Mouse (Mus musculus) right cerebral cortex, adult 2 months (tissue): ENCODE data around the gene Zbtb45.

ENCODE experiments used
- DNase-seq, 2 experiments: peaks; one replicate each; pipeline ENCODE4 v3.0.0; 2021 to 2022; ENCODE audit warnings: low spot score in 2 of 2

The Zbtb45 gene

DNA sequence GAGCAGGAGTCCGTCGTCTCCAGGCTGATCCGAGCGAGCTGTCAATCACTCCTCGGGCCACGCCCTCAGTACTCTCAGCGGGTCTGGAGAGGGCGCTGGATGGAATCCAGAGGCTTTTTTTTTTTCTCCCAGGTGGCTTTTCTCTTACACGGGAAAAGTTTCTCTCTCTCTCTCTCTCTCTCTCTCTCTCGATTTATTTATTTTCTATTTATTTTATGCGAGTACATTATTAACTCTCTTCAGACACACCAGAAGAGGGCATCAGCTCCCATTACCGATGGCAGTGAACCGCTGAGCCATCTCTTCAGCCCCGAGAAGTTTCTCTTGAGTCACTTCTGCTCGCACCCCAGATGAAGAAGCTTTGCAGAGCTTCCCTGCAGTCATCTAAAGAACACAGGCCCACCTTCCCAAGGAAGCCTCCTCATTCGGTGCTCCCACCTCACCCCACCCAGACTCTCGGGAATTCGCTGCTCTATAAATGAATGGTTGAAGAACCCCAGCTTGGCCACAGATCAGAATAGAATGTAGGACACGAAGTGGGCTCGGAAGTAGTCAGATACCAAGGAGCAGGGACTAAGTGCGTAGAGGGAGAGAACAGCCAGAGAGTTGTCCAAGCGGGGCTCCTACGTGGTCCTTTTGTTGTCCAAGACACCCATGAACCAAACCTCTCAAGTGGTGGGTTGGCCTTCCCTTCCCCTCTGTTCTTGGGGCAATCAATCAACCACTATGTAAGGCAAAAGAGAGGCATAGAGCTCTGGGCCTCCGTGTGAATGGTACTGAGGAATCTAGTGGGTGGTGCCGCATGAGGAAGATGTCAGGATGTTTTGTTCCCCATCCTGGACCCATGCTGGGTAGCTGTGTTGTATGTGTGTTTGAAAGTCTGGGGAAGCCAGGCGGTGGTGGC lies at the start of gene Zbtb45:
Gene Zbtb45 (minus strand): TSS at position 30 of the 904 bp plus-strand sequence.
- DNase-seq = peak in 1 of 2 experiments; percentile 16

DNA sequence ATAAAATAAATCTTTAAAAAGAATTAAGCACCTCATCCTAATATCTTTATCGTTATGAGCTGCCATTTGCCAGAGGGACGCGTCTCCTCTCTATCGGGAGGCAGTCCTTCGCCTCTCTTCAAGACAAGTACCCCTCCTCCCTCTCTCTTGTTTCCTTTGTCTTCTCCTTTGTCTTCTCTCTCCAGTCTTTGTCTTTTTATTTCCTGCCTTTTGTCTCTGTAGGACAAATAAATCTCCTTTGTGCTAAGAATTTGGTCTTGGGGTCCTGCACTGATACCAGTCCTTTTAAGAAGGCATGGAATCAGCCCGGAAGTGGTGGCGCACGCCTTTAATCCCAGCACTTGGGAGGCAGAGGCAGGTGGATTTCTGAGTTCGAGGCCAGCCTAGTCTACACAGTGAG lies 49.7 kb upstream of the Zbtb45 start:
- DNase-seq = no peak

DNA sequence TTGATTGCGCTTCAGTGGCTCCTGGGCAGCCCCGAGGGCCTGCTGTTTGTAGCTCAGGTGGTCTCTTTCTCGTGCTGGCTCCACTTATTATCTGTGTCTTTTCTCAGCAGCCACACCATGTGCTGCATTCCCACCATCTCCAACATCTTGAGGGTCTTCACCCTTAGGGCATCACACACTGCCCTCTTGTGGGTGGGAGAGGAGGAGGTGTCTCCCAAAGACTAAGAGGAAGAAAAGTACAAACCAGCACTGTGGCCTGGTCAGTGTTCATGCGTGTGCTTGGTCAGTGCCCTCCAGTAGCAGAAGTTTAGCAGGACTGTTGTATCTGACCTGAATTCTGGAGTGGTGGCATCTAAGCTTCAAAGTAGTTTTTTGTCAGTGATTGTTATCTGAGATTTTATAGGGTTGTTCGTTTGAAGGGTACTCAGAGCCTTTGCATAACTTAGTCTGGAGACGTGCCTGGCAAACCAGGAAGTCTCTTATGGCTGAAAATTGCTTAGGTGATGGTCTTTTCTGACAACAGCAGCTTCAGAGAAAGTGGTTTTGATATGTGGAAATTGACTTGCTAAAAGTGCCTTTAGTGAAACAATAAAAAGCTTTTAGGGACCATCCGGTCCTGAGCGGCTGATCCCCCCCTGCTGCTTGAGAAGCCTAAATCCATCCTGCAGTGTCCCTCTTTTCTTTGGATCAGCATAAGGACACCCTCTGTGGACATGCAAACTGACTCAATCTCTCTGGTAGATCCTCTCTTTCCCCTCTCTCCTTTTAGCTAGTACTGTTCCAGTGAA lies 47.3 kb upstream of the Zbtb45 start:
- DNase-seq = no peak

GRCm38 (mm10) chr7:13054287-13055010 lies 44.6 kb upstream of the Zbtb45 start, which contains the start of gene Mzf1:
Gene Mzf1 (minus strand): TSS chr7:13054764.
- peak; percentile 95 to 96 for DNase-seq

- no peak for DNase-seq
These were observed 44.1 kb upstream of the Zbtb45 start for GRCm38 (mm10) chr7:13053961-13054286.

GRCm38 (mm10) chr7:13053501-13053900 lies 43.7 kb upstream of the Zbtb45 start:
- no peak for DNase-seq

DNA sequence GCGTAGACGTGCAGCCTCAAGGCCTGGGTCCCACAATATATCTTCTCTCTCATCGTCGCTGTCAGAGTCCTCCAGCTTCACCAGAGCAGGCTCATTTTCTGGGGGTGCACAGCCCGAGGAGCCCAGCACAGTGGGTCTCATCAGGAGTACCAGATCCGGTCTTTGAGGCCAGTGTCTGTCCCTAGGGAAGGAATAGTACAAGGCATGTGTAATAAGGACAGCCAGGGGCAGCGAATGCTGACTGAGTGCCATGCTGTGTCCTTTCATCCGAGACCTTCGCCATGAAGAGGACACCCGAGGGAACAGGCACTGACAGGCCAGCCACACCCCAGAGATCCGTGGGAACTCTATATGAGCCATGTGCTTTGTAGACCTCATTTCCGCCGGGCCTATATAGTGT lies 43.2 kb upstream of the Zbtb45 start:
- DNase-seq = no peak

- DNase-seq = no peak
These were observed 36.2 kb upstream of the Zbtb45 start for GRCm38 (mm10) chr7:13046084-13046483.

- DNase-seq = no peak
These were observed 34.4 kb upstream of the Zbtb45 start for GRCm38 (mm10) chr7:13044254-13044625.

GRCm38 (mm10) chr7:13043445-13044253 lies 33.8 kb upstream of the Zbtb45 start:
- no peak for DNase-seq

DNA sequence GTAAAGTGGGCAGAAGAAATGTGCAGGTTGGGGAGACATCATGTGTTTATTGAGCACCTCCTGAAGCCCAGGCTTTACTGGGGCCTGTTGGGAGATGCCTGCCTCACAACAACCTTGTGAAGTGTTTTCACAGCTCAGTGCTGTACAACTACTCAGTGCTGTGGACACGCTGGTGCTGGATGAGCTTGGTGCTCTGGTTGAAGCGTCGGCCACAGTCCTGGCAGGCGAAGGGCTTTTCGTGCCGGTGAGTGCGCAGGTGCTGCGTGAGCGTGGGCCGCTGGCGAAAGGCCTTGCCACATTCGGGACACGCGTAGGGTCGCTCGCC lies 33.2 kb upstream of the Zbtb45 start:
- no peak for DNase-seq

- no peak for DNase-seq
These were observed 32.7 kb upstream of the Zbtb45 start for GRCm38 (mm10) chr7:13042511-13042910.

GRCm38 (mm10) chr7:13041256-13041655 lies 31.4 kb upstream of the Zbtb45 start:
- no peak for DNase-seq

GRCm38 (mm10) chr7:13039181-13039580 lies 29.3 kb upstream of the Zbtb45 start:
- DNase-seq = no peak

GRCm38 (mm10) chr7:13038621-13039169 lies 28.9 kb upstream of the Zbtb45 start:
- DNase-seq = no peak

- DNase-seq = peak; percentile 99 to 100
These were observed 28.2 kb upstream of the Zbtb45 start, which contains the start of gene Ube2m for GRCm38 (mm10) chr7:13037901-13038555. Gene Ube2m (minus strand): TSS chr7:13038275.

- no peak for DNase-seq
These were observed 27.5 kb upstream of the Zbtb45 start for GRCm38 (mm10) chr7:13037366-13037765.

- DNase-seq = no peak
These were observed 27.0 kb upstream of the Zbtb45 start for GRCm38 (mm10) chr7:13036806-13037205.

DNA sequence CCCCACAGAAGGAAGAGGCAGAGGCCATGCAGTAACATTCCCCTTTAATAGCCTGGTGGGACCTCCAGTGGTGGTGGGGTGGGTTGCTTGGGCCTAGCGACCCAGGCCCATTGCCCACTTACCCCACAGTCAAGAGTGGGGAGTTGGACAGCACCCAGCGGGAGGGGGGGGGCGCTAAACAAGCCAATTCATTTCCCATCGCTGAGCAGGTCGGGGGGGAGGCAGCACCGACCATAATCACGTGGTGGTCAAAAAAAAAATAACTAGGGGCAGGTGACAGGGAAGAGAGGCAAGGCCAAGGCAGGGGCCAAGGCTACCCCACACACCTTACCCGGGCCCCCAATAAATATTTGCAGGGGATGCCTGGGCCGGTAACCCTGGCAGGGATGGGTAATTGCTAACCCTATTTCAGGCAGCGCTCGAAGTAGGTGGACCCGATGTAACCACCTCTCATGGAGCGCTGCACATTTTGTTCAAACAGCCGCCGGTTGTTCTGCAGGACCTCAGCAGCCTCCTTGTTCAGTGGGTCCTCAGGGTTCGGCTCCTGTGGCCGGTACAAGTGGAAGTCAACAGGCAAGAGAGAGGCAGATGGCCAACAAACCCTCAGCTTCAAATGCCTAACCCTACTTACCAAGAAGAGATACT lies 25.5 kb upstream of the Zbtb45 start:
- no peak for DNase-seq
